Mouse (Mus musculus) liver, embryonic 15.5 days (tissue): ENCODE data around the gene Lsm2. TPM values are rescaled to one million over a fixed set of nuclear protein-coding genes. Genes with fewer than 3 reads are reported as not detected.
"Not testable (repeated sequence)": the region's sequence is repeated elsewhere in the genome, so short reads cannot be mapped to it uniquely, and the experiment has no call there.

Experiments
- ATAC-seq: fragments of 200-750 bp; cut with Nextera tagmentation; 2 replicates; pipeline ENCODE4 v1.8.0; 2017; ENCODE audit warnings: moderate number of reproducible peaks, mild to moderate bottlenecking, moderate library complexity; ENCODE audit not compliant: insufficient read depth
- H3K27ac ChIP-seq: fragments of 300-500 bp; sonication (generic); replicated peaks from 2 replicates; pipeline ENCODE4 v1.5.1; 2015; ENCODE audit warnings: mild to moderate bottlenecking, inconsistent platforms
- H3K27me3 ChIP-seq: fragments of 300-500 bp; sonication (generic); 2 replicates; pipeline ENCODE4 v1.6.1; 2015; ENCODE audit warnings: mild to moderate bottlenecking, inconsistent platforms
- H3K36me3 ChIP-seq: fragments of 300-500 bp; sonication (generic); replicated peaks from 2 replicates; pipeline ENCODE4 v1.6.1; 2015; ENCODE audit warnings: moderate library complexity, mild to moderate bottlenecking, inconsistent platforms
- H3K4me1 ChIP-seq: fragments of 300-500 bp; sonication (generic); replicated peaks from 2 replicates; pipeline ENCODE4 v1.6.1; 2015; ENCODE audit warnings: inconsistent platforms
- H3K4me2 ChIP-seq: fragments of 300-500 bp; sonication (generic); 2 replicates; pipeline ENCODE4 v1.6.1; 2015; ENCODE audit warnings: moderate library complexity, mild to moderate bottlenecking, inconsistent platforms
- H3K4me3 ChIP-seq: fragments of 300-500 bp; sonication (generic); replicated peaks from 2 replicates; pipeline ENCODE4 v1.5.1; 2015; ENCODE audit warnings: mild to moderate bottlenecking, inconsistent platforms
- H3K9ac ChIP-seq: fragments of 300-500 bp; sonication (generic); 2 replicates; pipeline ENCODE4 v1.6.1; 2015; ENCODE audit warnings: moderate library complexity, mild to moderate bottlenecking, inconsistent platforms
- H3K9me3 ChIP-seq: fragments of 300-500 bp; sonication (generic); replicated peaks from 2 replicates; pipeline ENCODE4 v1.6.1; 2016; ENCODE audit warnings: inconsistent platforms
- WGBS: fragments of 180-500 bp; shearing (Covaris S2); methylation state at CpG from one replicate; pipeline ENCODE4 v1.1.7; 2015; ENCODE audit warnings: mixed read lengths; ENCODE audit not compliant: insufficient replicate concordance; 5-methylcytosine and 5-hydroxymethylcytosine counted together
- polyA plus RNA-seq: library from polyadenylated mRNA; unstranded; fragments of >200 nt; fragmentation: Nextera tagmentation; extraction: Ambion mirVana; gene quantifications from 2 replicates; pipeline ENCODE4 v1.2.1, GENCODE M21; 2015

Gene Lsm2
- polyA plus RNA-seq, 1 experiment from 2014 or later: 120 TPM

DNA sequence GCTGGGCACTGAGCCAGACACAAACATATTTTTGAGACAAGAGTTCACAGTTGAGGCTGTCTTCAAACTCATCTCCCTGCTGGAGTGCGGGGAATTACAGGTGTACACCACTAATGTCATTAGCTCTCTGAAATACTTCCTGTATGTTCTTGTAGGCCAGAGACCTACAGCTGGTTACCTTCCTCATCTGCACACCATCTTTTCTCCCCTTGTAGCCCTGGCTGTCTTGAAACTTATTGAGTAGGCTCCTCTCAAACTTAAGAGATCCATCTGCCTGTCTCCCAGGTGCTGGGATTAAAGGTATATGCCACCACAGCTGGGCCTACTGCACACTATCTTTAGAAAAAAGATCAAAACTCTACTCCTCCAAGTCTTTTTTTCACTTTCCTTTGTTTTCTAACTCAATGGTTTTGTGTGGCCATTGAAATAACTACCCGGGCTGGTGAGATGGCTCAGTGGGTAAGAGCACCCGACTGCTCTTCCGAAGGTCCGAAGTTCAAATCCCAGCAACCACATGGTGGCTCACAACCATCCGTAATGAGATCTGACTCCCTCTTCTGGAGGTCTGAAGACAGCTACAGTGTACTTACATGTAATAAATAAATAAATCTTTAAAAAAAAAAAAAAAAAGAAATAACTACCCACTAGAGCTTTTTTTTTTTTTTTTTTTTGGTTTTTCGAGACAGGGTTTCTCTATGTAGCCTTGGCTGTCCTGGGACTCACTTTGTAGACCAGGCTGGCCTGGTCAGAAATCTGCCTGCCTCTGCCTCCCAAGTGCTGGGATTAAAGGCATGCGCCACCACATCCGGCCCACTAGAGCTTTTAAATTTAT is 32.7 kb upstream of the Lsm2 start:
- not testable (repeated sequence) for H3K27me3 ChIP-seq, H3K4me3 ChIP-seq, H3K9me3 ChIP-seq, ATAC-seq, H3K4me2 ChIP-seq
- H3K27ac ChIP-seq: peak overlapping the region; percentile 81; the same call in 1 of the 2 replicates
- peaks cover 36% of the 10 kb centered on the region for H3K4me1 ChIP-seq
- 34% methylated on average over 9 of the region's 9 CpGs for WGBS
- peaks cover 17% of the 10 kb centered on the region for H3K36me3 ChIP-seq
- peak overlapping the region; percentile 0; the same call in 1 of the 2 replicates for H3K9ac ChIP-seq

- 15% methylated on average over 4 of the region's 4 CpGs for WGBS
- Histone ChIP-seq H3K4me3 (no peak overlapping the region), H3K27me3 (no peaks in the 10 kb centered on the region), H3K9ac (no peak overlapping the region), H3K9me3 (no peaks in the 10 kb centered on the region), H3K4me2 (peak overlapping the region; percentile 5; the same call in 1 of the 2 replicates), H3K4me1 (peaks cover 36% of the 10 kb centered on the region), H3K27ac (peak overlapping the region; percentile 81; the same call in 1 of the 2 replicates), H3K36me3 (peaks cover 17% of the 10 kb centered on the region)
- ATAC-seq: peak; percentile 7; the same call in 1 of the 2 replicates
Observed at GRCm38 (mm10) chr17:34949553-34949969, 32.1 kb upstream of the Lsm2 start.

GRCm38 (mm10) chr17:34950514-34951455 is 30.9 kb upstream of the Lsm2 start:
- Histone ChIP-seq H3K4me3 (peak overlapping the region; percentile 73), H3K36me3 (peaks cover 17% of the 10 kb centered on the region), H3K27ac (peak overlapping the region; percentile 81), H3K27me3 (peaks cover 9% of the 10 kb centered on the region), H3K4me2 (peak overlapping the region; percentile 86), H3K4me1 (peaks cover 36% of the 10 kb centered on the region), H3K9ac (peak overlapping the region; percentile 78), H3K9me3 (no peaks in the 10 kb centered on the region)
- WGBS: 13% methylated on average over 10 of the region's 10 CpGs
- ATAC-seq: no peak

- Histone ChIP-seq H3K27me3 (peaks cover 17% of the 10 kb centered on the region), H3K4me1 (peaks cover 36% of the 10 kb centered on the region), H3K9ac (peak overlapping the region; percentile 78), H3K27ac (peak overlapping the region; percentile 81), H3K4me3 (peak overlapping the region; percentile 73), H3K9me3 (no peaks in the 10 kb centered on the region), H3K36me3 (peaks cover 17% of the 10 kb centered on the region), H3K4me2 (peak overlapping the region; percentile 86)
- under 1% methylated on average over 29 of the region's 29 CpGs for WGBS
- peak; percentile 16 for ATAC-seq
Observed at GRCm38 (mm10) chr17:34951636-34952377, 29.9 kb upstream of the Lsm2 start.

DNA sequence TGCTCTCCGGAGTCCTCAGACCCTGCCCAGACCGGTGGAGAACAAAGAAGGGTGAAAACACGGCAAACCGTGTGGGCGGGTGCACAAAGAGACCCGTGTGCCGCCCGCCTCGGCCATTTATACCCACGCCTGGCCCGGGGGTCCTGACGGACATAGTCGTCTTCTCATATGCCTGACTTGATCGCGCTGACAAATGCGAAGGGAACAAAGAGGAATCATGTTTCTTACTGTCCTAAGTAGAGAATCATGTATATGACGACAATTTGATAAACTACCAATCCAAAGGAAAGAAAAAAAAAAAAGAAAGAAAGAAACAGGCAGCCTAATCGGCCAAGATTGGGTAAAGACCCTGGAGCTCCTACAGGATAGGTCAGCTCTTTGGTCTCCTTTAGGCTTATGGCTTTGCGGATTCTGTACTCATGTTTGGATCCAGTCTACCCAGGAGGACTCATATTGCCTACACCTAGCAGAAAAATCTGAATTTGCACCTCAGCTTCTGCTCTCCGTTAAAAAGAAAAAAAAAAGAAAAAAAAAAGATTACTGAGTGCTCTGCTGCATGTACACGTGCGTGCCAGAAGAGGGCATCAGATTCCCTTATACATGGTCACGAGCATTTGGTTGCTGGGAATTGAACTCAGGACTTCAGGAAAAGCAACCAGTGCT is 29.2 kb upstream of the Lsm2 start:
- Histone ChIP-seq H3K27ac (peak overlapping the region; percentile 81), H3K4me1 (peaks cover 36% of the 10 kb centered on the region), H3K27me3 (peaks cover 24% of the 10 kb centered on the region), H3K9ac (peak overlapping the region; percentile 78), H3K9me3 (no peaks in the 10 kb centered on the region), H3K4me3 (peak overlapping the region; percentile 73), H3K4me2 (peak overlapping the region; percentile 86), H3K36me3 (peaks cover 17% of the 10 kb centered on the region)
- ATAC-seq: peak; percentile 73
- under 1% methylated on average over 23 of the region's 23 CpGs for WGBS

DNA sequence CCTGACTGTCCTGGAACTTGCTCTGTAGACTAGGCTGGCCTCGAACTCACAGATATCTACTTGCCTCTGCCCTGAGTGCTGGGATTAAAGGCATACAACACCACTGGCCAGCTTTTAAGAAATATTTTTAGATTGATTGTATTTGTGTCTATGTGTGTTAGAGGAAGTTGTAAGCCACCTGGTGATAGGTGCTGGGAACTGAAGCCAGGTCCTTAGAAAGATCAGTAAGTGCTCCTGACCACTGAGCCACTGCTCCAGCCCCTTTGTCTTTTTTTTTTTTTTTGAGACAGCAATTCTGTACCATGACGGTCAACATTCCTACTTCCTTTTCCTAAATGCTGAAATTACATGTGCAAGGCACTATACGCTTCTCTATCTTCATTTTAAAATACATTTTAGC is 28.4 kb upstream of the Lsm2 start:
- no peak overlapping the region for H3K9ac ChIP-seq
- 63% methylated on average over 3 of the region's 3 CpGs for WGBS
- H3K4me1 ChIP-seq: peaks cover 36% of the 10 kb centered on the region
- H3K4me3 ChIP-seq: peak overlapping the region; percentile 73; the same call in 1 of the 2 replicates
- no peaks in the 10 kb centered on the region for H3K9me3 ChIP-seq
- no peak for ATAC-seq
- H3K36me3 ChIP-seq: peaks cover 17% of the 10 kb centered on the region
- H3K4me2 ChIP-seq: peak overlapping the region; percentile 86; the same call in 1 of the 2 replicates
- no peak overlapping the region for H3K27ac ChIP-seq
- peaks cover 28% of the 10 kb centered on the region for H3K27me3 ChIP-seq

- 72% methylated on average over 4 of the region's 4 CpGs for WGBS
- no peak for ATAC-seq
- peaks cover 32% of the 10 kb centered on the region for H3K4me1 ChIP-seq
Observed at GRCm38 (mm10) chr17:34953904-34954303, 27.8 kb upstream of the Lsm2 start.

GRCm38 (mm10) chr17:34954831-34955230 is 26.8 kb upstream of the Lsm2 start:
- ATAC-seq: no peak
- H3K4me3 ChIP-seq: no peak overlapping the region
- peaks cover 12% of the 10 kb centered on the region for H3K36me3 ChIP-seq
- no peaks in the 10 kb centered on the region for H3K9me3 ChIP-seq
- peaks cover 34% of the 10 kb centered on the region for H3K4me1 ChIP-seq
- WGBS: 72% methylated on average over 4 of the region's 4 CpGs
- no peak overlapping the region for H3K9ac ChIP-seq
- H3K27me3 ChIP-seq: peaks cover 40% of the 10 kb centered on the region
- H3K4me2 ChIP-seq: no peak overlapping the region
- no peak overlapping the region for H3K27ac ChIP-seq

More at GRCm38 (mm10) chr17:34953904-34954303, 27.8 kb upstream of the Lsm2 start:
- H3K4me3 ChIP-seq: no peak overlapping the region
- H3K27me3 ChIP-seq: peaks cover 32% of the 10 kb centered on the region
- H3K9me3 ChIP-seq: no peaks in the 10 kb centered on the region
- H3K36me3 ChIP-seq: peaks cover 17% of the 10 kb centered on the region
- no peak overlapping the region for H3K4me2 ChIP-seq
- H3K27ac ChIP-seq: no peak overlapping the region
- H3K9ac ChIP-seq: no peak overlapping the region

- Histone ChIP-seq H3K9me3 (no peaks in the 10 kb centered on the region), H3K36me3 (peaks cover 1% of the 10 kb centered on the region), H3K4me3 (no peak overlapping the region), H3K27ac (no peak overlapping the region), H3K27me3 (peaks cover 50% of the 10 kb centered on the region), H3K4me1 (peaks cover 32% of the 10 kb centered on the region), H3K4me2 (no peak overlapping the region), H3K9ac (no peak overlapping the region)
- ATAC-seq: no peak
- WGBS: 54% methylated on average over 3 of the region's 3 CpGs
Observed at GRCm38 (mm10) chr17:34955884-34956283, 25.8 kb upstream of the Lsm2 start.

DNA sequence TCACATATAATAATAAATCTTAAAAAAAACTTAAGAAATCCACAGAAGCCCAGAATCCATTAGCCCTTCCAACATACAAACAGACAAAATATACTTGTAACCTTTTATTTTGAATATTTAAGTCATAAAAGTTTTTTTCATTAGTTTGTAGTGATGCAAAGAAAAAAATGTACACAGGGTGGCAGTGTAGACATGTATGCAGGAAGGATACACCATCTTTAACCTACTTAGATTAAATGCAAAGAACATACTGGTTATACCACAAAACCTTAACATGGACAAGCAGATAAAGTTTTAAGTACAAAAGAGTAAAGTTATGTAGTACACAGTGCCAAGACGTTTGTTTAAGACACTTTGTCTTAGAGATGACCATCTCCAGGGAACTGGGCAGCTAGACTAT is 25.3 kb upstream of the Lsm2 start:
- H3K9me3 ChIP-seq: no peaks in the 10 kb centered on the region
- H3K27ac ChIP-seq: no peak overlapping the region
- H3K9ac ChIP-seq: no peak overlapping the region
- peaks cover 53% of the 10 kb centered on the region for H3K27me3 ChIP-seq
- WGBS: 9% methylated on average over 1 of the region's 1 CpGs
- no peak overlapping the region for H3K4me3 ChIP-seq
- H3K36me3 ChIP-seq: no peaks in the 10 kb centered on the region
- ATAC-seq: no peak
- H3K4me2 ChIP-seq: no peak overlapping the region
- peaks cover 27% of the 10 kb centered on the region for H3K4me1 ChIP-seq
